Mouse (Mus musculus): ENCODE data around the gene Fam104a. TPM values are rescaled to one million over a fixed set of nuclear protein-coding genes. Genes with fewer than 3 reads are reported as not detected.

The Fam104a gene
- polyA plus RNA-seq, 1 experiment from 2014 or later: 57.6 TPM

- WGBS: 55% methylated on average over 7 of the region's 7 CpGs
- Histone ChIP-seq H3K9me3 (no peaks in the 10 kb centered on the region), H3K4me1 (peaks cover 35% of the 10 kb centered on the region), H3K4me3 (no peak overlapping the region), H3K36me3 (replicated peaks) (no peaks in the 10 kb centered on the region), H3K27me3 (replicated peaks; ENCODE audit: low read depth, poor library complexity, severe bottlenecking) (peaks cover 26% of the 10 kb centered on the region; the same call in 1 of the 2 replicates), H3K27ac (replicated peaks) (no peak overlapping the region)
- DNase-seq (ENCODE audit: low spot score): no peak
Observed at GRCm38 (mm10) chr11:113715078-113715674, 31.2 kb upstream of the Fam104a start.

DNA sequence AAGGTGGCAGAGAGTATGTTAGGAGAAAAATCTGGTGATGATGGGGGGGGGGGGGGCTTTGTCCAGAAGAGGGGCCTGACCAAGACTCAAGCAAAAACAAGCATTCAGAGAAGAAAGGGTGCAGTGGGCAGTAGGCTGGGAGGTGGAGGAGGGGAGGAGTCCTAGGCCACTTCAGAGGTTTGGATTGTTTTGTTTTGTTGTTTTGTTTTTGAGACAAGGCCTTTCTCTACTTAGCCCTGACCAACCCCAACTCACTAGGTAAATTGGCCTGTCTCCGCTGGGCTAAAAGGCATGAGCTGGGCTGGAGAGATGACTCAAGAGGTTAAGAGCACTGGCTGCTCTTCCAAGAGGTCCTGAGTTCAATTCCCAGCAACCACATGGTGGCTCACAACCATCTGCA, 27.1 kb upstream of the Fam104a start:
- H3K4me3 ChIP-seq: peak overlapping the region; percentile 36; the same call in 1 of the 2 replicates
- H3K4me1 ChIP-seq: peaks cover 36% of the 10 kb centered on the region

DNA sequence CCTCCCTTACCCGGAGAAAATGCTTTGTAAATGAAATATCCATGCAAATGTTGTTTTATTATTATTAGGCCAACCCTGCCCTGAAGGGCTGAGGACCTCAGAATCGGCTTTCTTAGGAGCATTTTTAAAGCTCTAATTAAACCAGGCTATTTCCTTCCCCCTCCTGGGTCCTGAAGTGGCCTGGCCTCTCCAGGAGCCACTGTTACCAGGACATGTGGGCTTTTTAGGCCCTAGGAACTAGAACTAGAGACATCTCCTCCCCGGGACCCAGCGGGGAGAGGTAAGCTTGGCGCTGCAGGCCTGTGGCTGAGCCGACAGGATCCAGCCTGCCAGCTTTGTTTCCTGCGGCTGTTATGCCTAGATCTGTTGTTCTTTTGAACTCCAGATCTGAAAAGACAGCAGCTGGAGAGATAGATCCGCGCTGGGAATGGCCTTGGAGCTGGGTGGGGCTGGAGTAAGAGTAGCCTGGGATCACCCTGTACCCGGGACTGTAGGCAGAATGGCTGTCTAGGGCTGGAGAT, 26.4 kb upstream of the Fam104a start:
- WGBS: 2% methylated on average over 10 of the region's 10 CpGs
- Histone ChIP-seq H3K9me3 (no peaks in the 10 kb centered on the region), H3K27ac (replicated peaks) (peak overlapping the region; percentile 87), H3K36me3 (replicated peaks) (peaks cover 11% of the 10 kb centered on the region), H3K4me3 (peak overlapping the region; percentile 36), H3K27me3 (replicated peaks; ENCODE audit: low read depth, poor library complexity, severe bottlenecking) (peaks cover 35% of the 10 kb centered on the region), H3K4me1 (peaks cover 38% of the 10 kb centered on the region)
- peak; percentile 66 for DNase-seq (ENCODE audit: low spot score)

More for the DNA sequence above, 27.1 kb upstream of the Fam104a start:
- H3K27me3 ChIP-seq (replicated peaks; ENCODE audit: low read depth, poor library complexity, severe bottlenecking): peaks cover 40% of the 10 kb centered on the region
- no peaks in the 10 kb centered on the region for H3K9me3 ChIP-seq
- peaks cover 11% of the 10 kb centered on the region for H3K36me3 ChIP-seq (replicated peaks)
- 29% methylated on average over 1 of the region's 1 CpGs for WGBS
- peak overlapping the region; percentile 87 for H3K27ac ChIP-seq (replicated peaks)
- no peak for DNase-seq (ENCODE audit: low spot score)

DNA sequence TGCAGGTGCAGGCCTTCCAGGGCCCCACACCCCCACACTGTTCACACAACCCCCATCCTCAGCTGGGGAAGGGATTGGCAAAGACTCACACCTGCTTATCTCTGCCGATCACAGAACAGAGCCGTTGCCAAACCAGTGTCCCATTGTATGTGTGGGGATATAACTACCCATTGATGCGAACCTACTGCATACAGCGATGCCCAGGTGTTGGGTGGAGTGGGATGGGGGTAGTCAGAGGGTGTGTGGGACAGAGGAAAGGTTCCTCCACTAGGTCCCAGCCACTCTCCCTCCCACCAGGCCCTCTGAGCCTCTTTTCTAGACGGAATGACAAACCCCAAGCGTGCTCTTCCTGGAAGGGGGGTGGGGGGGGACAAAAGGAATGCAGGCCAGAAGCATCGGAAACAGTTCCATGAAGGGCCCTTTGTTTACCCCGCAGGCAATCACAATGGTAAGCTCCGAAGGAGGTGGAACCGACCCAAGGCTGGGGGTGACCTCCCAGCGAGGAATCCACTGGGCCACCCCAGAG, 25.8 kb upstream of the Fam104a start, which contains the start of gene Cpsf4l:
Gene Cpsf4l (minus strand): TSS at position 287 of the 526 bp plus-strand sequence.
- H3K4me3 ChIP-seq: peak within 1 kb of the TSS; percentile 36
- H3K4me1 ChIP-seq: peaks cover 40% of the 10 kb centered on the region
- 5% methylated on average over 11 of the region's 11 CpGs for WGBS
- DNase-seq (ENCODE audit: low spot score): no peak
- peaks cover 11% of the 10 kb centered on the region for H3K36me3 ChIP-seq (replicated peaks)
- no peaks in the 10 kb centered on the region for H3K9me3 ChIP-seq
- H3K27ac ChIP-seq (replicated peaks): peak within 1 kb of the TSS; percentile 87
- H3K27me3 ChIP-seq (replicated peaks; ENCODE audit: low read depth, poor library complexity, severe bottlenecking): peaks cover 32% of the 10 kb centered on the region

DNA sequence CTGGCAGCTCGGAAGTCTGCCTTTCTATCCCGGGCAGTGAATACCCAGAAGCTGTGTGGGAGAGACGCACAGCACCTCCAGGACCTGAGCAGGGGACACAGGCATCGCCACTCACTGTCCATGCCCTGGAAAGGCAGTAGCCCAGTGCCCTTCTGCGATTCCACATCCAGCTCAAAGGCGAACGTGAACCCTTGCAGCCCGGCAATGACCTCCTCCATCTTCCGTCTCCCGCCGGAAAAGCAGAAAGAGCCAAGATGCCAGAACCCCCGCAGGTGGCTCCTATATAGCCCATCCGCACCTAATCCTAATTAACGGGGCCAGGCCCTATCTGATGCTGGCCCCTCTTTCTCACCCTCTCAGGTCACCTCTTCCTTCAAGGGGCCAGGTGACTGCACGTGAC, 25.3 kb upstream of the Fam104a start:
- peak overlapping the region; percentile 36 for H3K4me3 ChIP-seq
- peaks cover 32% of the 10 kb centered on the region for H3K27me3 ChIP-seq (replicated peaks; ENCODE audit: low read depth, poor library complexity, severe bottlenecking)
- H3K9me3 ChIP-seq: no peaks in the 10 kb centered on the region
- H3K27ac ChIP-seq (replicated peaks): peak overlapping the region; percentile 87
- DNase-seq (ENCODE audit: low spot score): no peak
- peaks cover 11% of the 10 kb centered on the region for H3K36me3 ChIP-seq (replicated peaks)
- 7% methylated on average over 15 of the region's 15 CpGs for WGBS
- H3K4me1 ChIP-seq: peaks cover 40% of the 10 kb centered on the region

DNA sequence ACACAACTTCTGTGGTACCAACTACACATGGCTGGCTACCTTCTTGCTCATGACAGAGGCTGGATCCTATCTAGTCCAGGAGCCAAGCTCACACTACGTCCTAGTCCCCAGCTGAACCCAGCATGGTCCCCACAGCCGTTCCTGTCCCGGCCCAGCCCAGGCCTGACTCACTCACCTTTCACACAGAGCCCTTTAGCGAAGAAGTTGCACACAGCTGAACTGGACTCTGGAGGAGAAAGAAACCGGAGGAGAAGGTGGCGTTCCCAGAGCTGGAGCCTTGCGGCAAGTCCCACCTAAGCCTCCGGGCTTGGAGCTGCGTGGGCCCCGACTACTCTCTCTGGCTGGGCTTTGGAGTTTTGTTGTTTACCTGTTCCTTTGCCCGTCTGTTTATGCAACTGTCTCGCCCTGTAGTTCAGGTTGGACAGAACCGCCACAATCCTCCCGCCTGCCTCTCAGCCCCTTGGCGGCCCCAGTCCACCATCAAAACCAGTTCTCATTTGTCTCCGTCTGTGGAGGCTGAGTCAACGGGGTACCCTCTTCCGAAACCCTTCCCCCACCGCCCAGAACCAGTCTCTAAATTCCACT, 24.8 kb upstream of the Fam104a start:
- Histone ChIP-seq H3K36me3 (replicated peaks) (peaks cover 11% of the 10 kb centered on the region), H3K27ac (replicated peaks) (peak overlapping the region; percentile 87; the same call in 1 of the 2 replicates), H3K4me1 (peaks cover 38% of the 10 kb centered on the region), H3K4me3 (peak overlapping the region; percentile 36), H3K9me3 (no peaks in the 10 kb centered on the region), H3K27me3 (replicated peaks; ENCODE audit: low read depth, poor library complexity, severe bottlenecking) (peaks cover 32% of the 10 kb centered on the region)
- 41% methylated on average over 19 of the region's 19 CpGs for WGBS
- DNase-seq (ENCODE audit: low spot score): no peak

- Histone ChIP-seq H3K27me3 (replicated peaks; ENCODE audit: low read depth, poor library complexity, severe bottlenecking) (peaks cover 26% of the 10 kb centered on the region), H3K36me3 (replicated peaks) (peaks cover 18% of the 10 kb centered on the region), H3K27ac (replicated peaks) (no peak overlapping the region), H3K4me1 (peaks cover 32% of the 10 kb centered on the region), H3K4me3 (no peak overlapping the region), H3K9me3 (no peaks in the 10 kb centered on the region)
- 85% methylated on average over 15 of the region's 15 CpGs for WGBS
- no peak for DNase-seq (ENCODE audit: low spot score)
Observed at GRCm38 (mm10) chr11:113705966-113706652, 22.2 kb upstream of the Fam104a start.

- Histone ChIP-seq H3K27me3 (replicated peaks; ENCODE audit: low read depth, poor library complexity, severe bottlenecking) (peaks cover 14% of the 10 kb centered on the region), H3K4me1 (peaks cover 8% of the 10 kb centered on the region), H3K27ac (replicated peaks) (no peak overlapping the region), H3K36me3 (replicated peaks) (peaks cover 30% of the 10 kb centered on the region), H3K9me3 (no peaks in the 10 kb centered on the region), H3K4me3 (no peak overlapping the region)
- WGBS: 50% methylated on average over 5 of the region's 5 CpGs
- peak; percentile 83 for DNase-seq (ENCODE audit: low spot score)
Observed at GRCm38 (mm10) chr11:113703758-113704157, 19.8 kb upstream of the Fam104a start.

GRCm38 (mm10) chr11:113699643-113700042, 15.7 kb upstream of the Fam104a start:
- Histone ChIP-seq H3K4me1 (peaks cover 7% of the 10 kb centered on the region), H3K27ac (replicated peaks) (no peak overlapping the region), H3K9me3 (peaks cover 4% of the 10 kb centered on the region; the same call in 1 of the 2 replicates), H3K4me3 (no peak overlapping the region), H3K36me3 (replicated peaks) (peaks cover 60% of the 10 kb centered on the region), H3K27me3 (replicated peaks; ENCODE audit: low read depth, poor library complexity, severe bottlenecking) (no peaks in the 10 kb centered on the region)
- 84% methylated on average over 7 of the region's 7 CpGs for WGBS
- DNase-seq (ENCODE audit: low spot score): no peak

DNA sequence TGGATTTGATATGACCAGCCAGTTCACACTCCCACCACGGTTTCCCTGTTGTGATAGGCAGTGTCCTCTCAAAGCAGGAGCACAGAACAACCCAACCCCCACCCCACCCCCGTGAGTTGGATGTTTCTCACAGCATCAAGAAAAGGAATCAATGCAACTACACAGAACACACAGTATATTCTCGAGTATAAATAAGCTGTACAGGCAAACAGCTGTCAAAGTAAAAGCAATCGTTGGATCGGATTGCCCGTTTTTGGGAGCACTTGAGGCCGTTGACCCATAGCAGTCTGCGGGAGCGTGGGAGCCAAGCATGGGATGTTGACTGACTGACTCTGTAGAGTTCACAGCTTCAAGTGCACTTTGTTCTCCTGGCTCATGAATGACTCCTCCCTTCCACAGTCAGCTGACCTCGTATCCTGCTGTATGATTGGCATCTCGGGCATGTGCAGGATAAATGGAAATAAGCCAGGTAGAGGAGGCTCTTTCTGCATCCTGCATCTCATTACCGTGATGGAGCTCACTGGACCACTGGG, 14.1 kb upstream of the Fam104a start:
- Histone ChIP-seq H3K27ac (replicated peaks) (no peak overlapping the region), H3K27me3 (replicated peaks; ENCODE audit: low read depth, poor library complexity, severe bottlenecking) (no peaks in the 10 kb centered on the region), H3K4me1 (peaks cover 7% of the 10 kb centered on the region; the same call in 1 of the 2 replicates), H3K4me3 (no peak overlapping the region), H3K36me3 (replicated peaks) (peaks cover 76% of the 10 kb centered on the region), H3K9me3 (peaks cover 4% of the 10 kb centered on the region; the same call in 1 of the 2 replicates)
- DNase-seq (ENCODE audit: low spot score): no peak
- WGBS: 79% methylated on average over 12 of the region's 12 CpGs

DNA sequence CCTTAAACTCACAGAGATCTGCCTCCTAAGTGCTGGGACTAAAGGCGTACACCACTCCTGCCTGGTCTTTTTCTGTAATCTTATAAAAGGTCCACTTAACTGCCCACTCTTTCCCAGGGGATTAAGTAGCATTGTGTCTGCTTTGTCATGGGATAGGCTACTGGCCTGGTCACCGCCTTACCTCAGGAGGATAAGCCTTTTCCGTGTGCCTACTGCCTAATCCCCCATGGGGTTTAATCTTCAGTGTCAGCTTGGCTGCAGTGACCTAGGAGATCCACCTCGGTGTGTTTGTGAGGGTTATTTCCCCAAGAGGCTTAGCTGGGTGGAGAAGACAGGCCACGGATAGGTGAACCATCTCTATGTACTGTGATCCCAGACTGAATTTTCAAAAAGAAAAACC, 13.6 kb upstream of the Fam104a start:
- H3K4me3 ChIP-seq: no peak overlapping the region
- DNase-seq (ENCODE audit: low spot score): no peak
- H3K27ac ChIP-seq (replicated peaks): no peak overlapping the region
- H3K9me3 ChIP-seq: peaks cover 4% of the 10 kb centered on the region; the same call in 1 of the 2 replicates
- H3K4me1 ChIP-seq: peaks cover 7% of the 10 kb centered on the region; the same call in 1 of the 2 replicates
- no peaks in the 10 kb centered on the region for H3K27me3 ChIP-seq (replicated peaks; ENCODE audit: low read depth, poor library complexity, severe bottlenecking)
- WGBS: 70% methylated on average over 5 of the region's 5 CpGs
- H3K36me3 ChIP-seq (replicated peaks): peaks cover 81% of the 10 kb centered on the region

- Histone ChIP-seq H3K9me3 (peaks cover 4% of the 10 kb centered on the region; the same call in 1 of the 2 replicates), H3K4me3 (no peak overlapping the region), H3K27me3 (replicated peaks; ENCODE audit: low read depth, poor library complexity, severe bottlenecking) (no peaks in the 10 kb centered on the region), H3K4me1 (peaks cover 3% of the 10 kb centered on the region), H3K27ac (replicated peaks) (no peak overlapping the region), H3K36me3 (replicated peaks) (peaks cover 94% of the 10 kb centered on the region)
- 77% methylated on average over 3 of the region's 3 CpGs for WGBS
- no peak for DNase-seq (ENCODE audit: low spot score)
Observed at GRCm38 (mm10) chr11:113691851-113692250, 7.9 kb upstream of the Fam104a start.

Measured in embryonic facial prominence, embryonic 10.5 days (tissue).